Mouse (Mus musculus) liver, embryonic 12.5 days (tissue): ENCODE measurements around the gene Cgnl1. TPM values are rescaled to one million over a fixed set of nuclear protein-coding genes. Genes with fewer than 3 reads are reported as not detected.
"Not testable (repeated sequence)": the region's sequence is repeated elsewhere in the genome, so short reads cannot be mapped to it uniquely, and the experiment has no call there.

ENCODE experiments used
- ATAC-seq: fragments of 200-750 bp; cut with Nextera tagmentation; 2 replicates; pipeline ENCODE4 v1.8.0; 2017; ENCODE audit warnings: moderate number of reproducible peaks, mild to moderate bottlenecking, moderate library complexity
- H3K27ac ChIP-seq: fragments of 300-500 bp; sonication (generic); 2 replicates; pipeline ENCODE4 v1.5.1; 2016; ENCODE audit warnings: mild to moderate bottlenecking
- H3K27me3 ChIP-seq: fragments of 300-500 bp; sonication (generic); replicated peaks from 2 replicates; pipeline ENCODE4 v1.6.1; 2016; ENCODE audit warnings: mild to moderate bottlenecking, moderate library complexity
- H3K36me3 ChIP-seq: fragments of 300-500 bp; sonication (generic); 2 replicates; pipeline ENCODE4 v1.6.1; 2016; ENCODE audit warnings: mild to moderate bottlenecking, moderate library complexity
- H3K4me1 ChIP-seq: fragments of 300-500 bp; sonication (generic); 2 replicates; pipeline ENCODE4 v1.6.1; 2016
- H3K4me2 ChIP-seq: fragments of 300-500 bp; sonication (generic); 2 replicates; pipeline ENCODE4 v1.6.1; 2016; ENCODE audit warnings: mild to moderate bottlenecking, moderate library complexity
- H3K4me3 ChIP-seq: fragments of 300-500 bp; sonication (generic); 2 replicates; pipeline ENCODE4 v1.5.1; 2016; ENCODE audit warnings: mild to moderate bottlenecking, moderate library complexity
- H3K9ac ChIP-seq: fragments of 300-500 bp; sonication (generic); 2 replicates; pipeline ENCODE4 v1.6.1; 2016; ENCODE audit warnings: mild to moderate bottlenecking, moderate library complexity
- H3K9me3 ChIP-seq: fragments of 300-500 bp; sonication (generic); replicated peaks from 2 replicates; pipeline ENCODE4 v1.6.1; 2016; ENCODE audit warnings: mild to moderate bottlenecking, moderate library complexity
- WGBS: fragments of 180-500 bp; shearing (Covaris S2); methylation state at CpG from one replicate; pipeline ENCODE4 v1.1.7; 2016; ENCODE audit not compliant: insufficient replicate concordance; 5-methylcytosine and 5-hydroxymethylcytosine counted together
- polyA plus RNA-seq: library from polyadenylated mRNA; unstranded; fragments of >200 nt; fragmentation: Nextera tagmentation; extraction: Ambion mirVana; gene quantifications from 2 replicates; pipeline ENCODE4 v1.2.1, GENCODE M21; 2016

Gene Cgnl1
- polyA plus RNA-seq, 1 experiment from 2014 or later = 3.0 TPM

- not testable (repeated sequence) for H3K27me3 ChIP-seq, ATAC-seq, H3K4me1 ChIP-seq, H3K9ac ChIP-seq, H3K9me3 ChIP-seq, H3K4me3 ChIP-seq, H3K36me3 ChIP-seq, H3K27ac ChIP-seq, H3K4me2 ChIP-seq
- WGBS = 72% methylated on average over 5 of the region's 5 CpGs
Observed at GRCm38 (mm10) chr9:71620116-71620515, 151.3 kb downstream of the Cgnl1 start.

- Histone ChIP-seq H3K4me3 (no peak overlapping the region), H3K27ac (no peak overlapping the region), H3K27me3 (no peaks in the 10 kb centered on the region; the same call in 1 of the 2 replicates), H3K9me3 (no peaks in the 10 kb centered on the region), H3K36me3 (no peaks in the 10 kb centered on the region), H3K4me2 (no peak overlapping the region), H3K4me1 (0 out of 2 replicates have a peak, but pooled peaks cover 3% of the 10 kb centered on the region), H3K9ac (no peak overlapping the region)
- ATAC-seq = no peak
- WGBS = 30% methylated on average over 8 of the region's 8 CpGs
Observed at GRCm38 (mm10) chr9:71617363-71617762, 154.0 kb downstream of the Cgnl1 start.

GRCm38 (mm10) chr9:71616185-71616584 is 155.2 kb downstream of the Cgnl1 start:
- no peak overlapping the region for H3K27ac ChIP-seq
- H3K9me3 ChIP-seq = no peaks in the 10 kb centered on the region
- H3K4me3 ChIP-seq = no peak overlapping the region
- no peak overlapping the region for H3K9ac ChIP-seq
- no peaks in the 10 kb centered on the region for H3K36me3 ChIP-seq
- 0 out of 2 replicates have a peak, but pooled peaks cover 3% of the 10 kb centered on the region for H3K4me1 ChIP-seq
- ATAC-seq = no peak
- no peaks in the 10 kb centered on the region; the same call in none of the 2 replicates for H3K27me3 ChIP-seq
- H3K4me2 ChIP-seq = 0 out of 2 replicates have a peak overlapping the region, but pooled peaks have one; percentile 18
- 14% methylated on average over 3 of the region's 3 CpGs for WGBS

- 0 out of 2 replicates have a peak, but pooled peaks cover 3% of the 10 kb centered on the region for H3K4me1 ChIP-seq
- no peak overlapping the region for H3K4me3 ChIP-seq
- no peak overlapping the region for H3K4me2 ChIP-seq
- H3K9ac ChIP-seq = no peak overlapping the region
- WGBS = 11% methylated on average over 2 of the region's 2 CpGs
- H3K9me3 ChIP-seq = no peaks in the 10 kb centered on the region
- peaks cover 2% of the 10 kb centered on the region for H3K27me3 ChIP-seq
- no peaks in the 10 kb centered on the region for H3K36me3 ChIP-seq
- no peak for ATAC-seq
- no peak overlapping the region for H3K27ac ChIP-seq
Observed at GRCm38 (mm10) chr9:71614643-71615042, 156.8 kb downstream of the Cgnl1 start.

GRCm38 (mm10) chr9:71612981-71613380 is 158.4 kb downstream of the Cgnl1 start:
- Histone ChIP-seq H3K4me2 (no peak overlapping the region), H3K27me3 (peaks cover 10% of the 10 kb centered on the region), H3K36me3 (no peaks in the 10 kb centered on the region), H3K4me1 (0 out of 2 replicates have a peak, but pooled peaks cover 3% of the 10 kb centered on the region), H3K9me3 (no peaks in the 10 kb centered on the region), H3K4me3 (no peak overlapping the region), H3K27ac (no peak overlapping the region), H3K9ac (no peak overlapping the region)
- WGBS = 63% methylated on average over 6 of the region's 6 CpGs
- ATAC-seq = no peak

GRCm38 (mm10) chr9:71611876-71612275 is 159.5 kb downstream of the Cgnl1 start:
- H3K4me3 ChIP-seq = no peak overlapping the region
- H3K27me3 ChIP-seq = peaks cover 17% of the 10 kb centered on the region
- H3K4me1 ChIP-seq = peaks cover 8% of the 10 kb centered on the region
- WGBS = 73% methylated on average over 4 of the region's 4 CpGs
- no peaks in the 10 kb centered on the region for H3K9me3 ChIP-seq
- ATAC-seq = no peak
- no peak overlapping the region for H3K27ac ChIP-seq
- no peaks in the 10 kb centered on the region for H3K36me3 ChIP-seq
- H3K9ac ChIP-seq = no peak overlapping the region
- H3K4me2 ChIP-seq = no peak overlapping the region

GRCm38 (mm10) chr9:71609010-71609409 is 162.4 kb downstream of the Cgnl1 start:
- Histone ChIP-seq H3K36me3 (no peaks in the 10 kb centered on the region), H3K4me2 (no peak overlapping the region), H3K27ac (no peak overlapping the region), H3K9me3 (no peaks in the 10 kb centered on the region), H3K9ac (no peak overlapping the region), H3K4me3 (no peak overlapping the region), H3K27me3 (peaks cover 28% of the 10 kb centered on the region), H3K4me1 (peaks cover 28% of the 10 kb centered on the region)
- ATAC-seq = no peak
- 65% methylated on average over 6 of the region's 6 CpGs for WGBS

- Histone ChIP-seq H3K27ac (no peak overlapping the region), H3K4me2 (peak overlapping the region; percentile 32), H3K9me3 (no peaks in the 10 kb centered on the region), H3K27me3 (peaks cover 43% of the 10 kb centered on the region), H3K9ac (no peak overlapping the region), H3K4me3 (no peak overlapping the region), H3K36me3 (no peaks in the 10 kb centered on the region), H3K4me1 (peaks cover 28% of the 10 kb centered on the region)
- 16% methylated on average over 13 of the region's 13 CpGs for WGBS
- ATAC-seq = peak; percentile 83
Observed at GRCm38 (mm10) chr9:71606296-71607057, 164.9 kb downstream of the Cgnl1 start.

GRCm38 (mm10) chr9:71604914-71605635 is 166.3 kb downstream of the Cgnl1 start:
- 23% methylated on average over 6 of the region's 6 CpGs for WGBS
- peak; percentile 58 for ATAC-seq

GRCm38 (mm10) chr9:71599861-71600260 is 171.5 kb downstream of the Cgnl1 start:
- no peak for ATAC-seq
- Histone ChIP-seq H3K4me1 (peaks cover 10% of the 10 kb centered on the region), H3K9me3 (no peaks in the 10 kb centered on the region), H3K36me3 (no peaks in the 10 kb centered on the region), H3K9ac (no peak overlapping the region), H3K27ac (no peak overlapping the region), H3K4me3 (no peak overlapping the region), H3K4me2 (no peak overlapping the region), H3K27me3 (peaks cover 57% of the 10 kb centered on the region)
- 65% methylated on average over 7 of the region's 7 CpGs for WGBS

More at GRCm38 (mm10) chr9:71604914-71605635, 166.3 kb downstream of the Cgnl1 start:
- no peak overlapping the region for H3K27ac ChIP-seq
- no peak overlapping the region for H3K4me3 ChIP-seq
- no peak overlapping the region for H3K4me2 ChIP-seq
- no peaks in the 10 kb centered on the region for H3K36me3 ChIP-seq
- H3K4me1 ChIP-seq = peaks cover 28% of the 10 kb centered on the region
- H3K27me3 ChIP-seq = peaks cover 53% of the 10 kb centered on the region
- no peaks in the 10 kb centered on the region for H3K9me3 ChIP-seq
- H3K9ac ChIP-seq = no peak overlapping the region

- Histone ChIP-seq H3K9ac (no peak overlapping the region), H3K36me3 (no peaks in the 10 kb centered on the region), H3K4me3 (no peak overlapping the region), H3K4me1 (peaks cover 16% of the 10 kb centered on the region; the same call in 1 of the 2 replicates), H3K4me2 (no peak overlapping the region), H3K9me3 (no peaks in the 10 kb centered on the region), H3K27me3 (peaks cover 44% of the 10 kb centered on the region), H3K27ac (no peak overlapping the region)
- ATAC-seq = no peak
- WGBS = 37% methylated on average over 6 of the region's 6 CpGs
Observed at GRCm38 (mm10) chr9:71596888-71597287, 174.5 kb downstream of the Cgnl1 start.
